Mouse (Mus musculus): Measurements from ENCODE around the gene Slc44a4.

GRCm38 (mm10) chr17:34962841-34963240 lies 48.6 kb downstream of the Slc44a4 start:
- TF ChIP-seq EP300 (IDR thresholded peaks at IDR 0.05; ENCODE audit: insufficient read depth, low read depth, low read length) (no peak), POLR2A (IDR thresholded peaks at IDR 0.05; ENCODE audit: insufficient read depth, low read depth, low read length) (no peak)

Measured in heart, adult 2 months (tissue).